Mouse (Mus musculus) stomach, postnatal 0 days (tissue): Measurements from ENCODE around the gene Pigo.

ENCODE experiments used
- CTCF ChIP-seq: IDR thresholded peaks from 2 replicates; pipeline ENCODE4 v1.5.1; 2016; ENCODE audit warnings: antibody characterized with exemption, low read depth, mild to moderate bottlenecking, moderate library complexity
- EP300 ChIP-seq: optimal IDR thresholded peaks from 2 replicates; pipeline ENCODE3; 2016; ENCODE audit warnings: antibody characterized with exemption

DNA sequence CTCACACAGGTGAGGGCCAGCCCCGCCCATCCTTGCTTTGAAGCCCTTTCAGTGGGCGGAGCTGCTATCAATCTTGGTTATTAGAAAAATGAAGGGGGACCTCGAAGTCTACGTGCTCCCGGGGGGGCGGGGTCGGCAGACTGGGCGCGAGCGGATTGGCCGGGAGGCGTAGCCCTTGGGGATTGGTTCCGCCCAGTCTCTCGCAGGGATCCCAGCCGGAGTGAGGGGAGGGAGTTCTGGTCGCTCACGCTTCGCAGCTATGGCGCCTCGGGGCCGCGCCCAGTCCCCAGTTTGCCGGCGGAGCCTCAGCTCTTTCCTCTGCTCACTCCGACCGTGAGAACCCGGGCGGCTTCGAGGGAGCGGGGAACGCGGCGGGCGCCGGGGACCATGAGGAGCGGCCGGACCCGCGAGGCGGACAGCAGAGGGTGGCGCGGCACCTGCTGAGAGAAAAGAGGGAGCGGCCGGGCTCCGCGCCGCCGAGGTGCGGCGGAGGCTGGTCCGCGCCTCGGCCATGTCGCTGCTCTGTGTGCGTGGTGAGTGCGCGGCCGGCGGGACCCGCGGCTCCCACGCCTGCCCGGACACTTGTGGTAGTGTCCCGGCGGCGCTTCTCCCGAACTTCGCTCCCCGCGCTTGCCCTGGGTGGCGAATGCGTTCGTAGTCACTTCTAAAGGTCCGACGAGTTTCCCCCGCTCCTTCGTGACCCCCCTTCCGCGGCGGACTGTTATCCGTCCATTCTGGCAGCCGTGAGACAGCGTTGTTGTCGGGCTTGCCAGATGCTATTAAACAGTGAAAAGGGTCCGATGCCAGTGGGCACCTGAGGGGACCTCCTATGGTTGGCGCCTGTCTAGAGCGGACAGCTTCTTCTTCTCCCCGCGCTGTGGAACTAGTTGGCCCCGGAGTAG is 33.4 kb upstream of the Pigo start, which contains the start of gene Unc13b:
- TF ChIP-seq CTCF (0 out of 2 replicates have a peak, but pooled peaks have one; percentile 13), EP300 (no peak)
